Mouse (Mus musculus) frontal cortex, postnatal 14 days (tissue): ENCODE measurements at regions not wholly inside any gene's neighbourhood (a gene's known extent, or its start where the extent isn't known, plus 50 kb on each side); places are given as distances from the start of the nearest gene placed in this dataset.
"Not testable (repeated sequence)": the region's sequence is repeated elsewhere in the genome, so short reads cannot be mapped to it uniquely, and the experiment has no call there.

Source experiments
- DNase-seq, 2 experiments: peaks; one replicate each; pipeline ENCODE4 v3.0.0; 2022; ENCODE audit warnings: low spot score in 2 of 2

DNA sequence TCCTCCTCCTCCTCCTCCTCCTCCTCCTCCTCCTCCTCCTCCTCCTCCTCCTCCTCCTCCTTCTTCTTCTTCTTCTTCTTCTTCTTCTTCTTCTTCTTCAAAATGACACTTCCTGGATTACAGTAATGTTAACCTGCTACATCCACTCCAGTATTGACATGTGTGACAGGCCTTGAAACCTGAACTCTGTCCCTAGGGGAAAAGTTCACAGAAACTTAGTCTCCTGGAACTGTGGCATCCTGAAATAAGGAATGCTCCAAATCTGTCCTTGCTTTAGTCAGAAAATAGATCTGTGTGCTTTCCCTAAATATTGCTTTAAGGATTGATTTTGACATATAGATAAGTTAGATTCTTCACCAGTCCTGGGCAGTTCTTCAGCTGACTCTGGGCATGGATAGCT is 464.8 kb downstream of the Adam6a start:
- DNase-seq: not testable (repeated sequence)

- no peak for DNase-seq
These were observed 465.7 kb downstream of the Adam6a start for GRCm38 (mm10) chr12:114009391-114009790.

- peak in 1 of 2 experiments; percentile 31 for DNase-seq
These were observed 469.2 kb downstream of the Adam6a start for GRCm38 (mm10) chr12:114012860-114013259.

DNA sequence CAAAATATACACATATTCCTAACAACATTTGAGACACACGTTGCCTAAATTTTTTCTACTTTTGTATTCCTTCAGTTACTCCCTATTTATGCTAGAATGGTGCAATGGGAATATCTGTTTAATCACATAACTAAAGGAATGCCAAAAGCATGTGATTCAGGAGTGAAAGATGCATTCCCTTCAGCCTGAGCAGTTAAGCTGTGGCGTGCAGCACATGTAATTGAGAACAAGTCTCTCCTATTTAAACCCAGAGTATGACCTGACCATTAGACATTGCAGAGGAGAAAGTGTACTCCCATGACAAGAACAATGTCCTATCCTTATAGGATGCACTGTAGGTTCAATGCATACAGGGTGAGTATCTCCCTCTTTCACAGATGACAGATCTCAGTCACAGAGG is 493.3 kb downstream of the Adam6a start:
- not testable (repeated sequence) for DNase-seq

DNA sequence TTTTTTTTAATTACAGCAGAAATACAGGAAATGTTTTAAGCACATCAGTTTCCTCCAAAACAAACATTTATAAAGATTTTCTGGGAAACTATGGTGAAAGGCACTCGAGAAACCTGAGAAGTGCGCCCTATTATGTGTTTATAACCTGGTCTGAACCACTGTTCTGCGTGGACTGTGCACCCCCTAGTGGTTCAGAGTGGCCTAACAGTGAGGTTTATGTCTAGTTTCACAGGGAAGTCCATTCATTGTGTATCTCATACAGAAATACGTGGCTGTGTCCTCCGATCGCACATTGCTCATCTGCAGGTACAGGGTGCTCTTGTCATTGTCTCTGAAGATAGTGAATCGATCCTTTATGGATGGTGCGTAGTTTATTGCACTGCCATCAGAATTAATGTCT is 504.3 kb downstream of the Adam6a start:
- not testable (repeated sequence) for DNase-seq

DNA sequence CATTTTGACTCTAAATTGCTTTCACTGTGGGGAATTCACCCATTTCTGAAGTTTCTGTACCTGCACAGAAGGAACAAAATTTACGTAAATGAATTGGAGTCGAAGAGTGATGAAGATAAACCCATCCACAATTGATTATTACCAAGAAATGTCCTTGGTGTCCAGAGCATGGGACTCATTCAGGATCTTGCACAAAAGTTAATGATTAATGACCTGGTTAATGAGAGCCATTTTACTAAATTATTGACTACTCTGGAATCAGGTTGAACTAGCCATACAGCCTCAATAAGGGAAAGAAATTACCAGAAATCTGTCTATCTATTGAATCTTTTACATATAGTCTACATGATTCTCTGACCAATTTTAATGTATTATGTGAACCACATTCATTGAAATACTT is 509.6 kb downstream of the Adam6a start:
- DNase-seq: no peak

DNA sequence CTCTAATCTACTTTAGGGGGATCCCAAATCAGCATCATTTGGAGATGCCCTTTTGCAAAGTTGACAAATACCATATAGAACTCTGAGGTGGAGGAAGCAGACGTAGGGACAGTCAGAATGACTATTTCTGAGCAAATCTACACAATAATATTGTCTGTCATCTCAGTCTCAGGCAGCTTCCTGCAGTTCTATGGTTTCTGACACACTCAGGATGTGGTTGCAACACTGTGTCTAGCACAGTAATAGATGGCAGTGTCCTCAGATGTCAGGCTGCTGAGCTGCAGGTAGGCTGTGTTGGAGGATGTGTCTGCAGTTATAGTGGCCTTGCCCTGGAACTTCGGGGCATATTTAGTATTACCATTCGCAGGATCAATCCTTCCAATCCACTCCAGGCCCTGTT is 515.9 kb downstream of the Adam6a start:
- no peak for DNase-seq

DNA sequence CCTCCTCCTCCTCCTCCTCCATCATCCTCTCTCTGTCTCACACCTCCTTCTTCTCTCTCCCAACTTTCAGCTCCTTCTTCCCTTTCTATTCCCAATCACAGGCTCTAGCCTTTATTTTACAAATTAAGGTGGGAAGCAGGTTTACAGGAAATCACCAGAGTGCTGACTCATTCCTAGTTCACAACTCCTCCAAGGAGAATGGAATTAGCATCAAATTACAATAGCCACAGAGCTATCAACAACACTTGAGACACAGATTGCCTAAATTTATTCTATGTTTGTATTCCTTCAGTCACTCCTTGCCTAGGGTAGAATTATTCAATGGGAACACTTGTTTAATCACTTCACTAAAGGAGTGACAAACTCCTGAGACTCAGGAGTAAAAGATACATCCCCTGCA is 523.5 kb downstream of the Adam6a start:
- no peak for DNase-seq

DNA sequence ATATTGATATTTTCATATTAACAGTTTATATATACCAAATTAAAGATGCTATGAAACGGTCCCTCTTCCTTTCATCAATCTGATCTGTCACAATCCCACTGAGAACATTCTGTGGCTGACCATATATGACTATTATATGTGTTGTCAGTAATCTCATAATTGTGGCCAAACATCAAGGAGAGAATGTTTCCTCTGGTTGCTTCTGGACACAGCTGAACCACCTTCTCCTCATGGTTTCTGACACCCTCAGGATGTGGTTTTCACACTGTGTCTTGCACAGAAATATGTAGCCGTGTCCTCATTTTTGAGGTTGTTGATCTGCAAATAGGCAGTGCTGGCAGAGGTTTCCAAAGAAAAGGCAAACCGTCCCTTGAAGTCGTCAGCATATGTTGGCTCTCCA is 565.0 kb downstream of the Adam6a start:
- not testable (repeated sequence) for DNase-seq

GRCm38 (mm10) chr12:114134897-114135296 is 591.2 kb downstream of the Adam6a start:
- no peak for DNase-seq

GRCm38 (mm10) chr12:114148779-114149178 is 605.1 kb downstream of the Adam6a start:
- DNase-seq: no peak

DNA sequence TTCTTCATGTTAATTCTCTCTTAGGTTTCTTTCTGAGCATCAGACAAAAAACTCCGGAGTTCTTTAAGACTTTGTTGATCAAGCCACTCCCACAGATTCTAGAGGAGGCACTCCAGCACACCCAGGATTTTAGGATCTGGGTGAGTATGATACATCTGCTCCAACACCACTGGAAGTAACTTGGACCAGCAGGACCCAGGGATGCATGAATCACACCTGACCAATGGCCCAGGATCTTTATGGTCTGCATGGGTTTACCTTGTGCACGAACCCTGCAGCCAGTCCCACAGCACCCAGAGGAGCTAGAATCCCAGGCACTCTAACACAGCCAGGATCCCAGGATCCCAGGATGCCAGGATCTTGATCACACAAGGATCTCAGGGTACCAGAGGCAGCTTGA is 628.6 kb downstream of the Adam6a start:
- no peak for DNase-seq

DNA sequence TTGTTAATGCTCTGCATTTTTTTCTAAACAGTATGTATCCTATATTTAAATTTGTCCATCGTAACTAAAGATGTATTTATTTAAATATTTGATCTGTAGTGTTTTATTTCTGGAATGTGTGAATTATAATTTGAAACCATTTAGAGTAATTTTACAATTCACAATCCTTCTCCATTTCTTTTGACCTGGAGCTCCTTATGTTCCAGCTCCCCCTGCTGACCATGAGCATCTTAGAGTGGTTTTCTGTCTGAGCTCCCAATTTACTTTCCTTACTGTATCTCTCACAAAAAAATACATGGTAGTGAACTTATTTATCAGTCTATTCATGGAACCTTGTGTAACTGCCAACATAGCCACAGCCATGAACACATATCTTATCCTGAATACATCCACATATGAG is 655.8 kb downstream of the Adam6a start:
- no peak for DNase-seq

GRCm38 (mm10) chr12:114222541-114222940 is 678.8 kb downstream of the Adam6a start:
- DNase-seq: no peak
